Mouse (Mus musculus) thymus, postnatal 14 days (tissue): ENCODE data around the gene Prkch.

Experiments
- DNase-seq: peaks from one replicate; pipeline ENCODE4 v3.0.0; 2021

The Prkch gene

DNA sequence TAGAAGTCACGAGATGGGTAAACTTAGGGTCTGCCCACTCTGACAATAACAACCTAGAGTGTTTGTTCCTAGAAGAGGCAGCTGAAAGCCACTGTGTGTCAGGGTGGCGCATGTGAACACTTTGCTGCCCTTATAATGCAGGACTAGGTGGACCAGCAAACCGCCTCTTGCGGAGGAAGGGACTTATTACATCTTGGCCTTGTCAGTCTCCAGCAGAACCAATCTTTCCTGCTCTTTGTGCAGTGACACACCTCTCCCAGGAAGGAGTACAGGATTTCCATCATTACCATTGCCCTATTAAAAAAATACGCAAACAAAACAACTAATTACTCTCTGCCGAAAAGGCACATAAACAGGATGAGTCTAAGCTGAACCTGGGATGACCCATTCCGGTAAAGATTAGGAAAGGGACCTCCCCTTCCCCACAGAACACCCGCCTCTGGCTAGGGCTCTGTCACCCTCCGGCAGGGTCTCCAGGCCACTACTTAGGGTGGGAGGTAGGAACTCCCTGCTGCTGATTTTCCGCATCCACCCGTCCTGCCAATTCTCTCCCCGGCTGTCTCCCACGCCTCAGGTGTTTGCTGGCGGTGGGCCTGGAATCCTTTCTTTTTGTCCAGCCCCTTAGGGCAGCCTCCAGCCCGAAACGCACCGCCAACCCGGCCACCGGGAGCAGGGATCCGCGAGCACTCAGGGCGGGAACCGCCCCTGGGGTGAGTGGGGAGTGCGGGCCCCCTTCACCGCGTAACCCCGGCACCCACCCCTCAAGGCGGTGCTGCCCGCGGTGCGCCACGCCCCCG, 585 bp upstream of the Prkch start:
- DNase-seq, result no peak

DNA sequence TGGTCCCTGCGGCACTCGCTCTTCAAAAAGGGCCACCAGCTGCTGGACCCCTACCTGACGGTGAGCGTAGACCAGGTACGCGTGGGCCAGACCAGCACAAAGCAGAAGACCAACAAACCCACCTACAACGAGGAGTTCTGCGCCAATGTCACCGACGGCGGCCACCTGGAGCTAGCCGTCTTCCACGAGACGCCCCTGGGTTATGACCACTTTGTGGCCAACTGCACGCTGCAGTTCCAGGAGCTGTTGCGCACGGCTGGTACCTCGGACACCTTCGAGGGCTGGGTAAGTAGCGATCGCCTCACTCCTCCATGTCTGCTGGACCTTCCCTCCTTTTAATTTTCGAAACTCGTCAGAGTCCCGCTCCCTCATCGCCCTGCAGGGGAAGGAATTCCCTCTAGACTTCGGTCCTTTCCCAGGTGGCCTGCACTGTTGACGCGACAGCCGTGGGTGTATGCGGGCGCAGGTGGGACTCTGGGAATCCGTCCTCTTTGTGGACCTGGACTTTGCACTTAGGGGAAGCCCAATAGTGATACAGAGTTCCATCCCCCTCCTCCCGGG, 725 bp downstream of the Prkch start:
- no peak for DNase-seq

DNA sequence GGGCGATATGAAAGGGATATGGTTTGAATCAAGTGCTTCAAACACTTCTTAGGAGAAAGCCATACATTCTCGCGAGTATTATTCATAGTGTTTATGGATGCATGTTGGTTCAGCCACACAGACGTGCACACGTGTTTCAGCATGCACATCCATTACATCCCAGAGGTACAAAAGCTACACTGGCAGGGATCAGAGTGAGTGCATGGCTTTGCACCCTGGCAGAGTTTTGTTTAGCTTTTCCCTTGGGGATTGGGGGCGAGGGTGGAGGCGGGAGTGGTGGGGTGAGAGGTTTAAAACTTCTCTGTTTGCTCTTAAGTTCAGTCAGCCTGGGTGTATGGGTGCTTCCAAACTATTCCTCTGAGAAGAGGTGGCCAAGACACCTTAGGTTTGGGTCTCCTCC, 1.3 kb downstream of the Prkch start:
- no peak for DNase-seq

DNA sequence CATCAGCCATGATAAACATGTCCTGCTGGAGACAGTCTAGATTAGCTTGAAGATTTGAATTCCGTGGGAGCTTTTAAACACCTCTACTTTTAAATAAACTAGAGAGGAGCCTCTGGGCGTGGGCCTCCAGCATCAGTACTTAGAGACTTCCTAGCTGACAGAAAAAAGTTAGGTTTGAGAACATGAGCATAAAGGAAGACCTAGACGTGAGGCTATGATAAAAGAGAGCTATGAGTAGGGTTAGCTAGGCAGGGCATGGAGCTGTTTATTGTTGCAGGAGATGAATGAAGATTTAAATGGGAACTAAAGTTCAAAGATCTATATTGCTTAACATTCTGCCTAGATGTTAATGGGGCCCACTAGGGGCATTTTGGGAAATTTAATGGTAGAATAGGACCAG, 2.7 kb downstream of the Prkch start:
- DNase-seq, result no peak

DNA sequence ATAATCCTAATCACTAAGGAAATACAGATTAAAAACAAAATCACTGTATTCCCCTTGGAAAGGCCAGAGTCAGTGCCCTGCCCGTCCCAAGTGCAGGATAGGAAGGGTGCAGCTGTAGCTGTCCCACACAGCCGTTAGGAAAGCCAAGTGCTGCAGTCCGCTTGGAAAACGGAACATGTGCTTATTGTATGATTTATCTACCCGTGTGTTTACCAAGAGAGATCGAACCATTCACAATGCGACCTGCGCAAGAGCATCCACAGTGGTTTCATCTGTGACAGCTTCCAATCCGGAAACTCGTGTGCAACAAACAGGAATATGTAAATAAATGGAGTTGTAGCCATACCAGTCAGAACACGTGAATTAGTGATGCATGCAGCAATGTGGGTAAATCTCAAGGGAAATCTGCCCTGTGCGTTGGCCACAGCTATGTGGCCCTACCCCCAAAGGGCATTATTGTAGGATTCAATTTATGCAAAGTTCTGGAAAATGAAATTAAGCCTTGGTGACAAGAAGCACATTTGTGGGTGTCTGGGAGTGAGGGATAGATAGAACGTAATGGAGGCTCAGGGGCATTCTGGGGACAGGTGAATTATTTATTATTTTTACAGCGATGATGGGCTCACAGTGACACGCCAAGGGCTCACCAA, 6.2 kb downstream of the Prkch start:
- no peak for DNase-seq

DNA sequence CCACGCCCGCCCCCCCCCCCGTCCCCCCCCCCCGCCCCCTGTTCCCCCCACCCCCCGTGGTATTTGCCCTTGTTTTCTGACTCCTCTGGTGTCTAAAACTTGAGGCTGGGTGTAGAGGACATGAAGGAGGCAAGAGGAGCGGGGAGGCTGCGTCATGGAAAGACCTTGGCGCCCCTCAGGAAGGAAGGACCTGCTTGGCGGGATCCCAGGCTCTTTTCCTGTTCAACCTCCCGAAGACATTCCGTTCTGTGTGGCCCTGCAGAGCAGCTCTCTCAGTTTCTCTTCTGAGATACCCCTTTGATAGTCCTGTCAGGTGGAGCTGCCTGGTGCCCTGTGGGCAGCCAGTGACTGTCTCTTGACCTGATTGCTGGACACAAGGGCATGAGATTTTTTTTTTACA, 7.0 kb downstream of the Prkch start:
- DNase-seq, result no peak

DNA sequence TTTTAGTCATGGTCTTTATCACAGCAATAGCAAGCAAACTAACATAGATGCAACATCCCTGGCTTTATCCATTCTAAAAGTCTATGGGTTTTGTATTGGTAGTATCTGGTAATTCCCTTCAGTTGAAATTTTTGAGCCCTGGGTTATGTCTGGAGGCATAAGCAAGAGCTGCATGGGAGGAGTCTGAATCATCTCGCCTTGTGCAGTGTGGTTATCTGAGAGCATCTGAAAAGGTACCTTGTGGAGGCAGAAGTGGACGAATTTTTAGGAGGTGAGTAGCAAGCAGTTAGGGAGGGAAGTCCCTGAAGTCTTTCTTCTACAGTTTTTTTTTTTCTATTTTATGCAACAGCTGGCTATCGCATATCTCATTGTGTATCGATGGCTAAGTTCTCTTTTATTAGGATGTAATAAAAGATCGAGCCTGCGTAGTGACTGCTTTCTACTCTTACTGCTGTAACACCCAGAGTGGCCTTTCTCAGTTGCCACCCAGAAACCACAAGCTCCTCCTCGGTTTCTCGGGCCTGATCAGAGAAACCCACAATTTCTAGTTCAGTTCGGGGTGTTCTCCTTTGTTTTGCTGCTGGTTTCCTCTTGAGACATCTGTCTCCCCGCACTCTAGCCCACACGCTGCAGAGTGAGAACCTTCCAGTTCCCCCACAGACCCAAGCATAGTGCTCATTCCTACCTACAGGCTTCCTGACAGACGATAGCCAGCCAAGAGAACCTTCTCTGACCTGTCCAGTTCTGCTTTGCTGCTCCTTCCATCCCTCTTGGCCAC, 8.6 kb downstream of the Prkch start:
- peak; percentile 70 for DNase-seq

DNA sequence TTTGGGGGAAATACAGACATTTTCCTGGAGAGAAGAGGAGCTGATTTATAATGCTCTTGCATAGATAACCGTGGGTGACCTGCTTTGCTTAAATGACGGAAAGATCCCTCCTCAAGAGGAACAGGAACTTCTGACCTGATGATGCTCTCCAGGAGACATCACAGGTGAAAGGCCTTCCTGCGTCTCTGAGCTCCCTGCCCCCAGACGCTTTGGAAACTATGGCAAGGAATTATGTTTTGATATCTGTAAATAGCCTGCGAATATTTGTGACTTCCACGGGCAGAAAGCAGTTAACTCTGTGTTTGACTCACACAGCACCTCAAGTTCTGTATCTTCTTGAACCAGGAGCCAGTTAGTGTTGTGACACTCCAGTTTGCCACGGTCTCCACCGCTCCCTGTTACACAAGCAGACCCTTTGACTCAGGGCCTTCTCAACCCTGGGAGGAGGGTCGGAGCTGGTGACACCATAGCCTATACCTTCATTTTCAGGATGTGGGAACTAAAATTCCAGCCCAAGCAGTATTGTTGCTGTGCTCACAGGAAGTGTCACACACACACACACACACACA, 9.7 kb downstream of the Prkch start:
- peak; percentile 39 for DNase-seq

DNA sequence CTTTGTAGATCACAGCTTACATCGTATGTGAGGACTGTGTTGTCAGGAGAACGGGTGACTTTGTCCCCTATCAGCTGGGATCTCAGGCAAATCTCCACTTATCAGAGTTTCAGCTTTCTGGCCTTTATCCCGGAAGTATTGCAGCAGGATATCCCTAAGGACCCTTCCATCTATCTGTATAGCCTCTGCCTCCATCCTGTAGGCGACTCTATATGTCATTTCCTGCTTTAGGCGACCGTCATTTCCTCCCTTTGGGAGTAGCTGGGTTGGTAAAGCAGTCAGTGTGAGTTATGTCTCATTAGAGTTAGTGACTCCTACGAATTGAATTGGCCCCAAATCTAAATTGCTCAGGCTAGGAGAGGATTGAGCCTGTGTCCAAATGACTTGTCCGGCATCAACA, 10.6 kb downstream of the Prkch start:
- DNase-seq, result no peak

DNA sequence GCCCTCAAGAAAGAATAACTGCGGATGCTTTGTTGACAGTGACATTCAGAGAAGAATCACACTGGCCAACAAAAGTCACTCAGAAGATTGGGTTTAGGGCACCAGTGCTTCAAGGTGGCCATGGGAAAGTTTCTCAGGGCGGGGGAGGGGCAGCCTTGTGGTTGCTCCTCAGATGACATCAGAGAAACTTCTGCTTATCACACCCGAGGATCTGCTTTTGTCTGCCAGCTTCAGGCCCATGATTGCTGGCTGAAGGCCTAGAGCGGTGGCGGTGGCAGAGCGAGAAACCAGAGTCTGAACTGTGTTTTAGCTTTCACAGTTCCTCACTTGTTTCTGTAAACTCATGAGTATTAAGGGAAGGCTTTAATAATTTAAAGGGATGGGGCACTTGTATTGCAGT, 13.6 kb downstream of the Prkch start:
- DNase-seq, result peak; percentile 86

DNA sequence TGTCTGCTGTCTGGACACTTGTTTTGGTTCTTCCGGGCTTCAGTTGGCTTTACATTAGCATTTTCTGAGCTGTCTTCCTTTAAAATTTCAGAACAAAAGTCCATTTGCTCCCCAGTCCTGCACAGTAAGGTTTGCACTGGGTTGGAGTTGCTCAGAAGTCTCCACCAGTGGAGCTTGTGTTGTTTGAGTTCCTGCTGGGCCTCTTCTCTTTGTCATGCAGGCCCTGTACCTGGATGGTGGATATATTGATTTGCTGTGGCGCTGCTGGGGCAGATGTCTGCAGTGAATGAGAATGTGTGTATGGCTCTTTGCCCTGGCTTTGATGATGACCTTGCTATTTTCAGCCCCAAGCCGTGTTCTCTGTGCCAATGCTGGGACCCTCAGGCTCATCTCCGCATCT, 15.9 kb downstream of the Prkch start:
- DNase-seq, result no peak

DNA sequence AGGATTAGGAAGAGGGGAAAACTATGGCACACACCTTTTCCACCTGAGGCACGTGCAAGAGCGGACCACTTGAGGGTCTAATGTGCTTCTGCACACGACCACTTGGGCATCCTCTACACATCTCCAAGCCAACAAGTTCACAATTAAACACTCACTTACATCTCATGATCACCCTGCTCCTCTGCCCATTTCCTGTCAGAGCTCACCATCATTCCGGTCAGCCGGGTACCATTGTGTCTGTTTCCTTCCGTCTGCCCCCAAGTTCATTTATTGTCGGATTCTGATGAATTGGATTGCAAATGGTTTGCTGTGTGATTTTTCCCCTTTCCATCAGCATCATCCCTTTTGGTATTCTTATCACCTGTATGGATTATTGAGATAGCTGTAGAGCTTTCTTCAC, 18.4 kb downstream of the Prkch start:
- no peak for DNase-seq

DNA sequence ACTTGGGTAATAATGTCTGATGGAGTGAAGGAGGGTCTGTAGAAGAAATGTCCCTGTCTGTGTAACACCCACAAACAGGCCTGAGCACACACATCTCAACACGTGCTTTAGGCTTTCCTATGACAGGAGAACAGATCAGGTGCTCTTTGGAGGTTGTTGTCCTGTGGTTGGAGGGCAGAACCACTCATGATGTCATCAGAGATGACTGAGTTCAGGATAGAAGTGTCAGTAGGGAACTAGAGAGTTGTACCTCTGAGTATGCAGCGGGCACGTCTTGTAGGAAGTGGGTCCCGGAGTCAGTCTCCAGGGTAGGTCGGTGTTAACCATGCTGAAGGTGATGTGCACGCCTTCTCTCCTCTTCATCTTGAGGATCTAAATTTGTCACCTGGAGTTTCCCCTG, 19.1 kb downstream of the Prkch start:
- peak; percentile 35 for DNase-seq

DNA sequence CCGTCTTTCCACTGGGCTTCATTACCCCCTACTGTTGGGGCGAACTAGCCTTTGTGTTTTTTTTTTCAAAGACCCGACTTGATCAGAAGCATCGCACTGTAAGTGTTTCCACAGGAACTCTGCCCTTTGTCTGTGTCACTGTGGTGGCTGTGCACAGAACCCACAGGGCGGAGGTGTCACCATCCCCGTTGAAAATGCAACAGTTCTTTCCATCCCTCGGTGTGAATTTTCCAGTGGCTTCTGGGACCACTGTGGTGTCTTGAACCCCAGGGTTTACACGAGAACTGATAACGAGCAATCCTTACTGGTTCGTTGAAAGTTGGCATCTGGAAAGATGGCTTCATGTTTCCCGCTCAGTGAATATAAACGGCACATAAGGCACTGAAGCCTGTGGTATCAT, 20.2 kb downstream of the Prkch start:
- DNase-seq, result peak; percentile 74

DNA sequence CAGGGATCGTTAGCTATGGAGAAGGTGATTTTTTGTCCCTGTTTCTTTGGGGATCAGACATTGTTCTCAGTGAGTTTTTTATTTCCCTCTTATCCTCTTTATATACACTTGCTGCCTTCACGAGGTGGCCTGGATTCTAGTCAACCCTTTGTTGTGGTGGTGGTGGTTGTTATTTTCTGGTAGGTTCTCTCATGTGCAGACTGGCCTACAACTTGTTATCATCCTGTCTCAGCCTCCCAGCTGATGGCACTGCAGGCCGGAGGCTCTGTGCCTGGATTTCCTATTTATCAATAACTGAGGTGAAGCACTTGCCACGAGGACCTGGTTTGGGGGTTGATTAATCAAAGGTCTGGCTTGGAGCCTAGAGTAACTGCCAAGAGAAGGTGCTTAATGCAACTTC, 20.6 kb downstream of the Prkch start:
- DNase-seq, result peak; percentile 31

DNA sequence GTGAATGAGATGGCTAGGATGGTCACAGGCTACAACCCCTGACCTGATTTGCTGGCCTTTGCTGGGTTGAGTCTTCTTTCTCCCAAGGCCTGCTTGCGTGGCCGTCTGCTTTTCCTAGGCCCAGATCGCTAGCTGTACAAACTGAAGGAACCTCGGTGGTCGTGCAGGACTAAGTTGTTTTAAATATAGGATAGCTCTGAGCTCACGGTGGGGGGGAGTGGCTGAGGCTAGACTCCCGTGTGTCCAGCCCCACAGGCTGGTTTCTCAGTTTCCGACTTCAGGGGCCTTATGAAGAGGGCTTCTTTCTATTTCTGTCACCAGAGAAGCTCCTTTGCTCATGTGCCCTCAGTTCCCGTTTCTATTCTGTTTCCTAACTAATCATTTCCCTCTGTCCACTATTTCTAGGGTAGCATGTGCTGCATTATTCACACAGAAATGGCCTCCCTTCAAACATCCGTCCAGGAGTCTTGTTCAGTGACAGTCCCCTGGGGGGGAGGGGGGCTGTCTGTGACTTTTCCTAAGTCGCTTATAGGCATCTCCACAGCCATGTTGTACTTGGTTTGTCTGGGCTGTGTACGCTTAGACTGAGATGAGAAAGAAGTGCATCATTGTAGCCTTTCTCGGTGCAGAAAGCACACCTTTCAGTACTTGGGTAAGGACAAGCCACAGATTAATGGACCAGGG, 22.9 kb downstream of the Prkch start:
- DNase-seq, result no peak

DNA sequence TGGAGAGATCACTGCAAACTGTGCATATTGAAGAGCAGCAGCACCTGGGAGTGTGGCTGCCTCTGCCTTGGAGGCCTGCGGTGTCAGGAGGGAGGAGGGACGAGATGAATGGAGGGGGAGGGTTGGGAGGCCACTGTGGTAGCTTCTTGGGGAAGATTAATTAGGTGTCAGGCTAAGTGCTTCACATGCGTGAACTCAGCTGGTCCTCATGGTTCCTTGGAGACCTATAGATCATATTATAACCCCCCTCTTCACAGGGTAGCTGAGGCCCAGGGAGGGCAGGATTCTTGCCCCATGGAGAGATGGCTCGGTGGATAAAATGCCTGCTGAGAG, 23.4 kb downstream of the Prkch start:
- peak; percentile 50 for DNase-seq

DNA sequence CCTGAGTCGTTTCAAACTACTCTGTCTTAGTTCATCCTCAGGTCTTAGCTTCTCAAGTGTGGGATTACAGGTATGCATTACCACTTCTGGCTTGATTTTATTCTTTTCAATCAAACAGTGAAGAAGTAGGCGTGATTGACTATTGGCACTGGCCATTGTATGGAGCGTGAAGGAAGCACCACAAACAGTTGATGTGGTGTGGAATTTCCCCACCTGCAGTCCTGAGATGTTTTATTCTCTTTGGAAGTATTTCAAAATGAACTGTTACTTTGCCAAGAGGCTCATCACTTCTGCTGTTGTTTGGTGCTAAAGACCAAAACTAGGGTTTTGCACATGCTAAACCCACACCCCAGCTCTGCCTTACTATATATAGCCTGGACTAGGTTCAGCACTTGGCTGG, 24.7 kb downstream of the Prkch start:
- no peak for DNase-seq

DNA sequence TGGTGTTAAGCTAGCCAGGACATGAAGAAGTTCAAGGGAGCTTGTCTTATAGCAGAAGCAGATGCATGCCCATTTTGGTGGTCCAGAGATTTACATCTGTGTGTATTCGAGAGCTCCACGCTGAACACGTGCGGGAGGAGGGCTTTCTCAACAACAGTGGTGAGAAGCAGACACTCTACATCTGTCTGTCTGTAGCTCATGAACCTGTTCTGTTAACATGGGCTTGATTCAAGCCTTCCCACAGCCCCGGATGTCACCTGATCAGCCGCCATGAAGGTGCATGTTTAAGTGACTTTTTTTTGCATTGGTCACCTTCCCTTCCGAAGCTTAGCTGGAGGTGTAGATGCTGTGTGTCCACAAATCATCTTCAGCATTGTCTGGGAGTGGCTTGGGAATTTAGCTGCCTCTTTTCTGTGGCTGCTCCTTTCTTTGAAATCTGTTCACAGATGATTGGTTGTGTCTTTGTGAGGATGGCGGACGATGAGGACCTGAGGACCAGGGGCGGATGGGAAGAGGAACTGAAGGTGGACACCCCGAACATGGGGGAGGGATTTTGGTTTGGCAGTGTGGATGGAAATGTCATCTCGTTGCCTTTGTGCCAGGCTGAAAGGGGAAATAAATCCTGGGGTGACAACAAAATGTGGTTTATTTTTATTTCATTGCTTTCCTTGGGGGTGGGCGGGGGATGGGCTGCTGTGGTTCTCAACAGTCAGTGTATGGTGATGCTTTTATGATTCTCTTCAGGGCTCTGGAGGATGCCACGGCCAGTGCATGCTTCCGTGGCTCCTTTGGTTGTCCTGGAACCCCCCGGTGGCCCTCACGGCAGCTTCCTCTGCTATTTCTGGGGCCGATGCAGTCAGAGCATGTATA, 25.3 kb downstream of the Prkch start:
- peak; percentile 54 for DNase-seq

DNA sequence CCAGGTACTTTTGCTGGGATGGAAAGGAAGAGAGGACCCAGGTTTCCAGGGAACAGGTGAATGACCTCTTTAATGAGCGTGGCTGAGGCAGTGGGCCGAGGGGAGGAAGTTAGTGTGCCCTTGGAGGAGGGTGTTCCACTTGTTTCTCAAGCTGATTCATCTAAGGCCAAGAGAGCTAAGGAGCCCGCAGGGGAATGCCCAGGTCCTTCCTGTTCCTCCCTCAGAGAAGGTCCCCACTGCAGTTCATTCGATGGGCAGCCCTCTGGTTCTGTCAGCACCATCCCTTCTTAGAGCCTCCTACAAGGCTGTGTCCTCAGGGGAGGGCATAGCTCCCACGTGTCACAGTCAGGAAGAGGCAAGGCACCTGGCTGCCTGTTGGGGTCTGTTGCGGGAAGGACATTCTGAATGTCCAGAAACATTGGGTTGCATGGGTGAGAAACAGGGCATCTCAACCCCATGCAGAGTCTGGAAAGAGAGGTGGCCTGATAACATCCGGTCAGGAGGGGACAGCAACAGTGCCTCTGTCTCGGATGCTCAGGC, 26.3 kb downstream of the Prkch start:
- peak; percentile 37 for DNase-seq

DNA sequence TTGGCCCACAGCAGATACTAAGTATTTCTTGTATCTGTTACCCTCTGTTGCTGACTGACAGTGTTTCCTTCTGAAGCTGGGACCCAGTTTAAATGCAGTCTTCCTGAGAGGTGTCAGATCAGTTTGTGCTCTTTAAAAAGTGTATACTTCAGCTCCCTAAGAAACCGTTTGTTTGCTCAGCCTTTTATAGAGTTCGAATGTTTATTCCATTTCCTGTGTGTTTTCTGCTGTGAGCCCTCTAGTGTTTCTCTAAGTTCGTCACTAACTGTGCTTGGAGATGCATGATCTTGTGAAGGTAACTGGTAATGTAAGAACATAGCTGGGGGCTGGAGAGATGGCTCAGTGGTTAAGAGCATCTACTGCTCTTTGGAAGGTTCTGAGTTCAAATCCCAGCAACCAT, 27.1 kb downstream of the Prkch start:
- peak; percentile 45 for DNase-seq

DNA sequence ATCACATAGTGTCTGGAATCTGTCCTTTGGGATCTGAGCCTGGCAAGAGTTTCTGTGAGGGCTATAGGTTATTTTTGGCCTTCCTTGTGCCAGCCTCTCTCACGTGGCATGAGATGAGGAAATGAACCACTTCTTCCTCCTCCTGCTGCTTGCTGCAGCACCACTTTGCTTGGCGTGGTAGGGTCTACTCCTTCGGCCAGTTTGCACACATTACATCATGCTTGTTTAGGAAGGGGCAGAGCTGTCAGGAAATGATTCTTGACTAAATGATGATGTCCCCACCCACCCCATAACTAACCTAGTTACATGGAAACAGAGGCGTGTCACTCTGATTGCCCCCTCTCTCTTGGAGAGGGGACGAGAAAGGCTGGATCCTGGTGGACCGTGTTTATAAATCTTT, 28.6 kb downstream of the Prkch start:
- DNase-seq, result no peak
